Mouse (Mus musculus): ENCODE measurements around the gene Nck2. TPM values are rescaled to one million over a fixed set of nuclear protein-coding genes. Genes with fewer than 3 reads are reported as not detected.

Nck2 gene
- polyA plus RNA-seq, 1 experiment: 2.4 TPM

DNA sequence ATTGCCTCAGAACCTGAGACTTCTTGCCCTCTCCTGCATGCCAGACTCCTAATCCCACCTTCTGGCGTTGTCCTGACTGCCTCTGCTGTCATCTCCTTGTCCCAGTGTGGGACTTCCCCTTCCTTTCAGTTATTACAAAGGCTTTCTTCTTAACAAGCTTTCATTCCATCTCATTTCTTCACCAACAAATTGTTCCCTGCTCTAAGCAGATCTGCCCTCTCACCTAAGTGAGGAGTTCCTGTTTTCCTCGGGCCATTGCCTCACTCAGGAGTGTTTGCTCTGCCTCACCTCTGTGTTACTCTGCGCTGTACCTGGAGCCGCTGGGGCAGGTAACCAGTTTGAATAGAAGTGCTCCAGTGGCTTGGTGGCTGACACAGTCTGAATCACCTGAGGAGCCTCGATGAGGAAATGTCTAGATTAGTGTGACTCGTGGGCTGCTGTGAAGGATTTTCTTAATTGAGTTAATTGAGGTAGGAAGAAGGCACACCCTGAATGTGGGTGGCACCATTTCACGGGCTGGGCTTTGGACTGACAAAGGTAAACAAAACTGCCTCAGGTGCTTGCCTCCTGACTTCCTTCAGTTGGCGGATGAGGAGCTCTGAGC is 27.8 kb downstream of the Nck2 start:
- Histone ChIP-seq H3K36me3 (ENCODE audit: control insufficient read depth) (peaks cover 5% of the 10 kb centered on the region; the same call in 1 of the 2 replicates), H3K9me3 (ENCODE audit: control insufficient read depth, low read length) (no peaks in the 10 kb centered on the region), H3K4me1 (ENCODE audit: control insufficient read depth) (peaks cover 67% of the 10 kb centered on the region), H3K4me3 (replicated peaks) (no peak overlapping the region), H3K27me3 (ENCODE audit: control insufficient read depth) (no peaks in the 10 kb centered on the region)
- TF ChIP-seq GATA1 (IDR thresholded peaks at IDR 0.05; ENCODE audit: low read length): no peak
- no peak for TF ChIP-seq TAL1 (IDR thresholded peaks at IDR 0.05; ENCODE audit: low read length)

- H3K4me3 ChIP-seq (replicated peaks): no peak overlapping the region
- H3K27me3 ChIP-seq (ENCODE audit: control insufficient read depth): no peaks in the 10 kb centered on the region
- H3K9me3 ChIP-seq (ENCODE audit: control insufficient read depth, low read length): no peaks in the 10 kb centered on the region
- TF ChIP-seq TAL1 (IDR thresholded peaks at IDR 0.05; ENCODE audit: low read length) (no peak), GATA1 (IDR thresholded peaks at IDR 0.05; ENCODE audit: low read length) (no peak)
- peaks cover 61% of the 10 kb centered on the region for H3K4me1 ChIP-seq (ENCODE audit: control insufficient read depth)
- H3K36me3 ChIP-seq (ENCODE audit: control insufficient read depth): peaks cover 5% of the 10 kb centered on the region; the same call in 1 of the 2 replicates
Observed at GRCm38 (mm10) chr1:43473734-43474534, 29.6 kb downstream of the Nck2 start.

- H3K9me3 ChIP-seq (ENCODE audit: control insufficient read depth, low read length): no peaks in the 10 kb centered on the region
- H3K4me1 ChIP-seq (ENCODE audit: control insufficient read depth): peaks cover 60% of the 10 kb centered on the region
- H3K27me3 ChIP-seq (ENCODE audit: control insufficient read depth): no peaks in the 10 kb centered on the region
- no peak for TF ChIP-seq GATA1 (IDR thresholded peaks at IDR 0.05; ENCODE audit: low read length)
- H3K36me3 ChIP-seq (ENCODE audit: control insufficient read depth): peaks cover 5% of the 10 kb centered on the region; the same call in 1 of the 2 replicates
- no peak overlapping the region for H3K4me3 ChIP-seq (replicated peaks)
Observed at GRCm38 (mm10) chr1:43474535-43475409, 30.4 kb downstream of the Nck2 start.

- no peak for TF ChIP-seq TAL1 (IDR thresholded peaks at IDR 0.05; ENCODE audit: low read length)
- no peak for TF ChIP-seq GATA1 (IDR thresholded peaks at IDR 0.05; ENCODE audit: low read length)
- H3K4me1 ChIP-seq (ENCODE audit: control insufficient read depth): peaks cover 39% of the 10 kb centered on the region
- peaks cover 7% of the 10 kb centered on the region for H3K36me3 ChIP-seq (ENCODE audit: control insufficient read depth)
Observed at GRCm38 (mm10) chr1:43477954-43478353, 33.6 kb downstream of the Nck2 start.

GRCm38 (mm10) chr1:43485204-43485603 is 40.8 kb downstream of the Nck2 start:
- no peaks in the 10 kb centered on the region for H3K9me3 ChIP-seq (ENCODE audit: control insufficient read depth, low read length)
- no peaks in the 10 kb centered on the region for H3K27me3 ChIP-seq (ENCODE audit: control insufficient read depth)
- peaks cover 25% of the 10 kb centered on the region for H3K4me1 ChIP-seq (ENCODE audit: control insufficient read depth)
- no peak overlapping the region for H3K4me3 ChIP-seq (replicated peaks)
- TF ChIP-seq GATA1 (IDR thresholded peaks at IDR 0.05; ENCODE audit: low read length): no peak
- no peak for TF ChIP-seq TAL1 (IDR thresholded peaks at IDR 0.05; ENCODE audit: low read length)
- H3K36me3 ChIP-seq (ENCODE audit: control insufficient read depth): no peaks in the 10 kb centered on the region

More at GRCm38 (mm10) chr1:43477954-43478353, 33.6 kb downstream of the Nck2 start:
- Histone ChIP-seq H3K9me3 (ENCODE audit: control insufficient read depth, low read length) (no peaks in the 10 kb centered on the region), H3K27me3 (ENCODE audit: control insufficient read depth) (no peaks in the 10 kb centered on the region), H3K4me3 (replicated peaks) (no peak overlapping the region)

GRCm38 (mm10) chr1:43486500-43486899 is 42.1 kb downstream of the Nck2 start:
- no peaks in the 10 kb centered on the region for H3K9me3 ChIP-seq (ENCODE audit: control insufficient read depth, low read length)
- H3K4me1 ChIP-seq (ENCODE audit: control insufficient read depth): peaks cover 25% of the 10 kb centered on the region
- H3K36me3 ChIP-seq (ENCODE audit: control insufficient read depth): no peaks in the 10 kb centered on the region
- no peak overlapping the region for H3K4me3 ChIP-seq (replicated peaks)
- no peak for TF ChIP-seq TAL1 (IDR thresholded peaks at IDR 0.05; ENCODE audit: low read length)
- no peak for TF ChIP-seq GATA1 (IDR thresholded peaks at IDR 0.05; ENCODE audit: low read length)
- no peaks in the 10 kb centered on the region for H3K27me3 ChIP-seq (ENCODE audit: control insufficient read depth)

GRCm38 (mm10) chr1:43486956-43487722 is 42.8 kb downstream of the Nck2 start:
- Histone ChIP-seq H3K36me3 (ENCODE audit: control insufficient read depth) (no peaks in the 10 kb centered on the region), H3K4me1 (ENCODE audit: control insufficient read depth) (peaks cover 23% of the 10 kb centered on the region), H3K27me3 (ENCODE audit: control insufficient read depth) (no peaks in the 10 kb centered on the region), H3K9me3 (ENCODE audit: control insufficient read depth, low read length) (no peaks in the 10 kb centered on the region), H3K4me3 (replicated peaks) (no peak overlapping the region)
- TF ChIP-seq TAL1 (IDR thresholded peaks at IDR 0.05; ENCODE audit: low read length) (no peak), GATA1 (IDR thresholded peaks at IDR 0.05; ENCODE audit: low read length) (no peak)

- Histone ChIP-seq H3K27me3 (ENCODE audit: control insufficient read depth) (no peaks in the 10 kb centered on the region), H3K9me3 (ENCODE audit: control insufficient read depth, low read length) (no peaks in the 10 kb centered on the region), H3K36me3 (ENCODE audit: control insufficient read depth) (no peaks in the 10 kb centered on the region), H3K4me3 (replicated peaks) (no peak overlapping the region), H3K4me1 (ENCODE audit: control insufficient read depth) (peaks cover 14% of the 10 kb centered on the region)
- TF ChIP-seq TAL1 (IDR thresholded peaks at IDR 0.05; ENCODE audit: low read length): no peak
- TF ChIP-seq GATA1 (IDR thresholded peaks at IDR 0.05; ENCODE audit: low read length): no peak
Observed at GRCm38 (mm10) chr1:43489311-43489710, 44.9 kb downstream of the Nck2 start.
